Mouse (Mus musculus): ENCODE results near the gene Rag2. TPM values are rescaled to one million over a fixed set of nuclear protein-coding genes. Genes with fewer than 3 reads are reported as not detected.

Gene Rag2
- polyA plus RNA-seq, 1 experiment: not detected

DNA sequence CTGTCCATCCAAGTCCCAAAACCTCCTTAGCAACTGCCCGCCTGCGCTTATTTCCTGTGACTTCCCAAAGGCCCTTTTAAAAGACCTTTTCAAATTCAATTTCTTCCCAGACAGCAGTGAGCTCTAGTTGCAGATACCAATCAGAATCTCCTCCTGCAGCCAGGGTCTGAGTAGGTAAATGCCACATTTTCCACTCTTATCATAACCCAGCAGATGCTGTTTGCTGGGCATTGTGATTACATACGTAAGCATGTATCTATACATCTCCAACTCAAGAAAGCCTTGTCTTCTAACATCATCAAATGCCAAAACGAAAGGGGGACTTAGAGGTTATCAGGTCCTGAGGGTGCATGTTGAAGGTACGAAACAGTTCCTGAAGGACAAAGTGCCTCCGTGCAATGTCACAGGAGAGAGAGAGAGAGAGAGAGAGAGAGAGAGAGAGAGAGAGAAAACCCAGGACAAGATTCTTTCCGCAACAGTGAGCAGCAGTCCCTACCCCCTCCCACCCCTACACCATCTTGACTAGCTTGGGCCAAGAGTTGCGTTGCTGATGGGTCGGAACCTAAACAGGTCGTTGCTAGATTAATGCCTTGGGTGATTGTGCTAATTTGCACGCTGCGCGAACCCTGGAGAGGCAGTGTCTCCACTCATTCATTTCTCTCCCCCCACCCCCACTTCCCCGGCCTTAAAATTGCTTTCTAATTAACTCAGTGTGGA, 27.8 kb downstream of the Rag2 start:
- 27% methylated on average over 14 of the region's 14 CpGs for WGBS
- peaks cover 11% of the 10 kb centered on the region for H3K4me1 ChIP-seq (ENCODE audit: control insufficient read depth, insufficient read depth, low read length)
- peak overlapping the region; percentile 56 for H3K4me3 ChIP-seq (replicated peaks; ENCODE audit: insufficient read depth, low read depth, low read length)
- TF ChIP-seq POLR2A (IDR thresholded peaks at IDR 0.05; ENCODE audit: borderline replicate concordance, insufficient read depth, low read length) (no peak), CTCF (IDR thresholded peaks at IDR 0.05; ENCODE audit: borderline replicate concordance, insufficient read depth, low read depth, low read length) (no peak)
- peak in 1 of 2 experiments; percentile 35 for DNase-seq
- H3K27ac ChIP-seq (ENCODE audit: insufficient read depth, low read length): no peak overlapping the region
- H3K27me3 ChIP-seq (ENCODE audit: control insufficient read depth, insufficient read depth, low read length): no peaks in the 10 kb centered on the region

DNA sequence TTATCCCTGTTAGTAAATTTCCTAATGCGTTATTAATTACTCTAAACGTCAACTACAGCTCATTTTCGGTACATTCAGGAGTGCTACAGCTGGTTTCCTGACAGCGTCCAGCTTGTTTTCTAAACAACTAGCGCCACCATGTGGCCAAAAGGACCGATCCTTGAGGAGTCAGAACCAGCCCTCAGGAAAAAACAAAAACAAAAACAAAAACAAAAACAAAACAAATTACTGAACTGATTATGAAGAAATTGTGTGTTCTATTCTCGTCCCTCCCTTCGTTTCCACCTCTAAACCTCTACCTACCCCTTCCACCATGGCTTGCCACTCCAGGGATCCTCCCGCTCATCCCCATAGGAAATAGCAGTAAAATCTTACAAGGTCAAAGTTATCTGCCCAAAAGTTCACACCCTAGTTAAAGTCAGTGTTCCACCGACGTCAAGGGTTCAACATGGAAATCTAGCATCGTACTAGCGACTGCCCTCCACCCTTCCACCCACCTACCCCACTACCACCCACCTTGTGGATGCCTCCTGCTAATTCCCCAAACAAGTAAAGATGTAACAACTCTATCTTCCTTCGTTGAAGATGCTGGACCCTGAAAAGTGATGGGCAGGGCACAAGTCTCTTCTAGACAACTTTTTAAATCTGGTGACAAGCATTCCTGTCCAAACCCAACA, 28.5 kb downstream of the Rag2 start:
- 14% methylated on average over 14 of the region's 14 CpGs for WGBS
- peak; percentile 77 to 83 for DNase-seq
- H3K4me3 ChIP-seq (replicated peaks; ENCODE audit: insufficient read depth, low read depth, low read length): peak overlapping the region; percentile 56
- peak; percentile 85 for TF ChIP-seq CTCF (IDR thresholded peaks at IDR 0.05; ENCODE audit: borderline replicate concordance, insufficient read depth, low read depth, low read length)
- TF ChIP-seq POLR2A (IDR thresholded peaks at IDR 0.05; ENCODE audit: borderline replicate concordance, insufficient read depth, low read length): no peak
- no peaks in the 10 kb centered on the region for H3K27me3 ChIP-seq (ENCODE audit: control insufficient read depth, insufficient read depth, low read length)
- peaks cover 9% of the 10 kb centered on the region for H3K4me1 ChIP-seq (ENCODE audit: control insufficient read depth, insufficient read depth, low read length)
- no peak overlapping the region for H3K27ac ChIP-seq (ENCODE audit: insufficient read depth, low read length)

DNA sequence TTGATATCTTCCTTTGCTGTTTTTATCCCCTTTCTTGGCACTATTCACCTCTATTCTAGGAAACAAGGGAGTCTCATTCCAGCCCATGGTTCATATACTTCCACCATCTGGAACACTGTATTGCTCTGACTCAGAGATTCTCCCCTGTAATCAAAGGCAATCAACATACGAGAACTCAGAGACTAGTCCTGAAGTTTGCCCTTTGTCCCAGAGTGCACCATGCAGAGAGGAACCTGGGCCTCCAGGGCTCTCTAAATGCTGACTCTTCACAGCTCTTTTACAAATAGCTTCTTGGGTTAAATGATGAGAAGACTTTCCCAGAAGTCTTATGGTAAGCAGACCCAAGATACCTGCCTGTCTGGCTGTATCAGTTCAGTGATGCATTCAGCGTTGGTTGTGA, 36.0 kb downstream of the Rag2 start:
- TF ChIP-seq POLR2A (IDR thresholded peaks at IDR 0.05; ENCODE audit: borderline replicate concordance, insufficient read depth, low read length) (no peak), CTCF (IDR thresholded peaks at IDR 0.05; ENCODE audit: borderline replicate concordance, insufficient read depth, low read depth, low read length) (no peak)
- Histone ChIP-seq H3K4me3 (replicated peaks; ENCODE audit: insufficient read depth, low read depth, low read length) (no peak overlapping the region), H3K4me1 (ENCODE audit: control insufficient read depth, insufficient read depth, low read length) (no peaks in the 10 kb centered on the region), H3K27me3 (ENCODE audit: control insufficient read depth, insufficient read depth, low read length) (no peaks in the 10 kb centered on the region), H3K27ac (ENCODE audit: insufficient read depth, low read length) (no peak overlapping the region)
- 82% methylated on average over 2 of the region's 2 CpGs for WGBS
- no peak for DNase-seq

DNA sequence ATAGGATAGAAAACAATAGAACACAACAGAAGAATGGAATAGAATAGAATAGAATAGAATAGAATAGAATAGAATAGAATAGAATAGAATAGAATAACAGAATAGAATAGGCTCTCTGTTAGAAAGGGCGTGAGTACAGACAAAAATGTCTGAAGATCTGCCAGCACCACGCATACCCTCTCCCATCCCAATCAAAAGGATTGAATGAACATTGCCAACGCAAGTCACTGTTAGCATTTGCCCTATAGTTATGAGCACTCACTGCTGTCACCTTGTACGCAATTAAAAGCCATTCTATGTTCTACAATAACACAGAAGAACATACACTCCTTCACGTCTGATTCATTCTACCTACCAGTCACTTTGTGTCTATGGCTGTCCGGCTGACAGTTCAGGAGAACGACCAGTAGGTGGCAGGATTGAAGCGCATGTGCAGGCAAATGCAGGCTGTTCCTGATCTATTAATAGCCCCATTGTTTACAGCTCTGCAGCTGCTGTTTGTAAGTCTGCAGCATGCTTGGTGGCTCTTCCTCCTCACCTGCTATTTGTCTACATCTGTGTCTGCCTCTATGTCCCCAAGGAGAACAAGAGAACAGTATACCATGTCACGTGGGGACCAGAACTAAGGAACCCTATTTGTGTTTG, 40.7 kb downstream of the Rag2 start:
- Histone ChIP-seq H3K27me3 (ENCODE audit: control insufficient read depth, insufficient read depth, low read length) (no peaks in the 10 kb centered on the region), H3K4me3 (replicated peaks; ENCODE audit: insufficient read depth, low read depth, low read length) (no peak overlapping the region), H3K4me1 (ENCODE audit: control insufficient read depth, insufficient read depth, low read length) (no peaks in the 10 kb centered on the region), H3K27ac (ENCODE audit: insufficient read depth, low read length) (no peak overlapping the region)
- TF ChIP-seq CTCF (IDR thresholded peaks at IDR 0.05; ENCODE audit: borderline replicate concordance, insufficient read depth, low read depth, low read length) (peak; percentile 90), POLR2A (IDR thresholded peaks at IDR 0.05; ENCODE audit: borderline replicate concordance, insufficient read depth, low read length) (no peak)
- 24% methylated on average over 9 of the region's 9 CpGs for WGBS
- DNase-seq: peak; percentile 73 to 77

DNA sequence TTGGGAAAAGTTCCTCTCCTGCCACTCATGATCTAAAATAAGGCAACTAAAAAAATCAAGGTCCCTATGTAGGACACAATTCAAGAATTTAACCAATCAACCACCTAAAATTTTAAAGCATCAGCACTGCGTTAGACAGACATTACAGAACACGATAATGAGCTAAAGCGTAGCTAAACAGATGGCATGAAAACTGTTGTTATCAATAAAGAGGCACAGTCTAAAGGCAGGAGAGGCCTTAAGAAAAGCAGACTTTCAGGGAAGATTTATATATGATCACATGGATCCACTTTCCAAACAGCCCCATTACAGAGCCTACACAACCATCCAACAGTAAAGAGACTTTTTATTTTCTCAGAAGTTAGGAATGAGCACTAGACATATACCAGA, 41.2 kb downstream of the Rag2 start:
- TF ChIP-seq CTCF (IDR thresholded peaks at IDR 0.05; ENCODE audit: borderline replicate concordance, insufficient read depth, low read depth, low read length) (no peak), POLR2A (IDR thresholded peaks at IDR 0.05; ENCODE audit: borderline replicate concordance, insufficient read depth, low read length) (no peak)
- H3K4me3 ChIP-seq (replicated peaks; ENCODE audit: insufficient read depth, low read depth, low read length): no peak overlapping the region
- 80% methylated on average over 3 of the region's 3 CpGs for WGBS
- no peaks in the 10 kb centered on the region for H3K4me1 ChIP-seq (ENCODE audit: control insufficient read depth, insufficient read depth, low read length)
- DNase-seq: no peak
- no peak overlapping the region; the same call in 1 of the 2 replicates for H3K27ac ChIP-seq (ENCODE audit: insufficient read depth, low read length)
- H3K27me3 ChIP-seq (ENCODE audit: control insufficient read depth, insufficient read depth, low read length): no peaks in the 10 kb centered on the region

DNA sequence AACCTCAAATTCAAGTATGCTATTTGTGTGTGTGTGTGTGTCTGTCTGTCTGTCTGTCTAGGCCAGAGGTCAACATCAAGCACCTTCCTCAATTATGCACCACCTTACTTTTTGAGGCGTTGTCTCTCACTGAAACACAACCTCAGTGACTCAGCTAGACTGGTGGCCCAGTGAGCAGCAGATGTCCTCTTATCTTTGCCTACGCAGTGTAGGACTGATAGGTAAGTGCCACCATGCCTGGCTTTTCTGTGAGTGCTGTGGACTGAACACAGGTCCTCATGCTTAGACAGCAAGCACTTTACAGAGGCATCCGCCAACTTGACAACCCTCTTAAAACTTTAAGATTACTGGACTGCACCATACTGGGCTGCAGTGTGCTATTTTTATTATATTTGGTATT, 44.2 kb downstream of the Rag2 start:
- no peaks in the 10 kb centered on the region; the same call in 1 of the 2 replicates for H3K27me3 ChIP-seq (ENCODE audit: control insufficient read depth, insufficient read depth, low read length)
- WGBS: 95% methylated on average over 3 of the region's 3 CpGs
- H3K4me1 ChIP-seq (ENCODE audit: control insufficient read depth, insufficient read depth, low read length): no peaks in the 10 kb centered on the region
- no peak overlapping the region for H3K27ac ChIP-seq (ENCODE audit: insufficient read depth, low read length)
- no peak for TF ChIP-seq POLR2A (IDR thresholded peaks at IDR 0.05; ENCODE audit: borderline replicate concordance, insufficient read depth, low read length)
- TF ChIP-seq CTCF (IDR thresholded peaks at IDR 0.05; ENCODE audit: borderline replicate concordance, insufficient read depth, low read depth, low read length): no peak
- no peak overlapping the region for H3K4me3 ChIP-seq (replicated peaks; ENCODE audit: insufficient read depth, low read depth, low read length)
- no peak for DNase-seq

DNA sequence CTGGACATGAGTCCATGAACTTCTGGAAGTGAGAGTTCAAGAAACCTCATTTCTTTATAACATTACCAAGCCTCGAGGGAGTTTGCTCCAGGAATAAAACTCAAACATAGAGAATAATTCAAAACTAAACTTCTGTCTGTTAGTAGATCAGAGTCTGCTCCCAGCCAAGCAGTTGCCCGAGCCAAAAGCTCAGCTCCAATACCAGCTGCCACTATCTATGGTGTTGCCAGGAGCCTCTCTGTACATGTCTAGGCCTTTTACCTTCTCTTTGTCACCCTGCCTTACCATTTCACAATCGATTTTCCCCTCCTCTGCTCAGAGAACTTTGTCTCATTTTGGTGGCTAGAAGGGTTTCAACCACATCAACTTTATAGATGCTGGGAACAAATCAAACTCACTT, 49.0 kb downstream of the Rag2 start:
- TF ChIP-seq POLR2A (IDR thresholded peaks at IDR 0.05; ENCODE audit: borderline replicate concordance, insufficient read depth, low read length): no peak
- TF ChIP-seq CTCF (IDR thresholded peaks at IDR 0.05; ENCODE audit: borderline replicate concordance, insufficient read depth, low read depth, low read length): no peak
- WGBS: 12% methylated on average over 3 of the region's 3 CpGs
- no peak overlapping the region for H3K4me3 ChIP-seq (replicated peaks; ENCODE audit: insufficient read depth, low read depth, low read length)
- peak in 1 of 2 experiments; percentile 35 for DNase-seq
- no peaks in the 10 kb centered on the region; the same call in 1 of the 2 replicates for H3K27me3 ChIP-seq (ENCODE audit: control insufficient read depth, insufficient read depth, low read length)
- H3K27ac ChIP-seq (ENCODE audit: insufficient read depth, low read length): no peak overlapping the region
- no peaks in the 10 kb centered on the region for H3K4me1 ChIP-seq (ENCODE audit: control insufficient read depth, insufficient read depth, low read length)

Measured in cerebellum, adult 2 months (tissue).